ENCODE assay signal across 8 mouse cellular contexts in genomic region chr17:46772404-46773277, GRCm38 (mm10). TPM values are rescaled to one million over a fixed set of nuclear protein-coding genes. Genes with fewer than 3 reads are reported as not detected.
A peak's percentile ranks its signal among the peaks of the same experiment; 100 is the strongest.
DNase-seq lines count a peak whose midpoint lies in the region; ATAC-seq and TF ChIP-seq lines count a peak whose summit lies in the region.

TSS of gene 2310039H08Rik (plus strand) at chr17:46772635.

- peak within 1 kb of the TSS; percentile 88 for H3K4me3 ChIP-seq in embryonic facial prominence, embryonic 14.5 days (ENCODE audit: low read depth, low read length)
- peak within 1 kb of the TSS; percentile 92 for H3K4me3 ChIP-seq in limb, embryonic 14.5 days (replicated peaks; ENCODE audit: low read length)
- peak within 1 kb of the TSS; percentile 80 for H3K4me3 ChIP-seq in midbrain, postnatal 0 days (ENCODE audit: low read depth, low read length)

- peak; percentile 92 for ATAC-seq in embryonic facial prominence, embryonic 14.5 days (ENCODE audit: low read depth)
- ATAC-seq in limb, embryonic 14.5 days (ENCODE audit: low FRiP score, low read depth), result peak; percentile 93
- ATAC-seq in midbrain, postnatal 0 days (ENCODE audit: low FRiP score), result peak; percentile 92

- H3K9ac ChIP-seq in embryonic facial prominence, embryonic 14.5 days (ENCODE audit: low read depth, low read length), result peak within 1 kb of the TSS; percentile 83
- H3K9ac ChIP-seq in limb, embryonic 14.5 days (ENCODE audit: low read depth, low read length, severe bottlenecking), result peak within 1 kb of the TSS; percentile 83
- H3K9ac ChIP-seq in midbrain, postnatal 0 days (replicated peaks; ENCODE audit: low read length, poor library complexity, severe bottlenecking), result peak within 1 kb of the TSS; percentile 76

- H3K9me3 ChIP-seq in embryonic facial prominence, embryonic 14.5 days (ENCODE audit: control insufficient read depth, low read length), result no peaks in the 10 kb centered on the region
- no peaks in the 10 kb centered on the region for H3K9me3 ChIP-seq in limb, embryonic 14.5 days (ENCODE audit: control insufficient read depth, low read length)
- no peaks in the 10 kb centered on the region for H3K9me3 ChIP-seq in midbrain, postnatal 0 days (ENCODE audit: low read length)

- H3K27me3 ChIP-seq in embryonic facial prominence, embryonic 14.5 days (replicated peaks; ENCODE audit: control insufficient read depth, insufficient read depth, low read length), result no peaks in the 10 kb centered on the region
- H3K27me3 ChIP-seq in limb, embryonic 14.5 days (ENCODE audit: control insufficient read depth, insufficient read depth, low read length), result no peaks in the 10 kb centered on the region
- no peaks in the 10 kb centered on the region for H3K27me3 ChIP-seq in midbrain, postnatal 0 days (ENCODE audit: insufficient read depth, low read length)

- no peak for TF ChIP-seq CTCF in midbrain, postnatal 0 days (IDR thresholded peaks at IDR 0.05)

- H3K4me1 ChIP-seq in embryonic facial prominence, embryonic 14.5 days (ENCODE audit: control insufficient read depth, insufficient read depth, low read length), result no peaks in the 10 kb centered on the region
- peaks cover 10% of the 10 kb centered on the region for H3K4me1 ChIP-seq in limb, embryonic 14.5 days (ENCODE audit: control insufficient read depth, insufficient read depth, low read length)
- H3K4me1 ChIP-seq in midbrain, postnatal 0 days (ENCODE audit: insufficient read depth, low read length), result no peaks in the 10 kb centered on the region

- H3K27ac ChIP-seq in embryonic facial prominence, embryonic 14.5 days (replicated peaks; ENCODE audit: low read depth, low read length), result peak within 1 kb of the TSS; percentile 78
- peak within 1 kb of the TSS; percentile 84 for H3K27ac ChIP-seq in limb, embryonic 14.5 days (replicated peaks; ENCODE audit: low read depth, low read length)
- H3K27ac ChIP-seq in midbrain, postnatal 0 days (ENCODE audit: low read depth, low read length), result peak within 1 kb of the TSS; percentile 80

- WGBS in embryonic facial prominence, embryonic 14.5 days, result under 1% methylated on average over 46 of the region's 50 CpGs
- WGBS in limb, embryonic 14.5 days, result under 1% methylated on average over 50 of the region's 50 CpGs
- under 1% methylated on average over 50 of the region's 50 CpGs for WGBS in midbrain, postnatal 0 days

- DNase-seq in 3134 (ENCODE audit: extremely low read depth, insufficient read length, low spot score), result peak; percentile 94
- DNase-seq in adrenal gland, postnatal 36 days, result peak; percentile 88 to 89
- peak; percentile 96 for DNase-seq in embryonic facial prominence, embryonic 14.5 days (ENCODE audit: low spot score)
- peak; percentile 86 for DNase-seq in heart, adult 8-10 months (ENCODE audit: low spot score)
- DNase-seq in kidney, adult 9 months, result peak; percentile 89
- DNase-seq in limb, embryonic 14.5 days (ENCODE audit: low spot score), result peak; percentile 91
- peak; percentile 92 for DNase-seq in midbrain, postnatal 0 days (ENCODE audit: low spot score)
- DNase-seq in spleen, postnatal 14 days (ENCODE audit: low spot score in 2 of 2), result peak; percentile 57 to 71

- peak within 1 kb of the TSS; percentile 84 for H3K4me2 ChIP-seq in embryonic facial prominence, embryonic 14.5 days (ENCODE audit: low read depth, low read length)
- peak within 1 kb of the TSS; percentile 58 for H3K4me2 ChIP-seq in limb, embryonic 14.5 days (replicated peaks; ENCODE audit: low read depth, low read length, severe bottlenecking)
- peak within 1 kb of the TSS; percentile 93 for H3K4me2 ChIP-seq in midbrain, postnatal 0 days (ENCODE audit: low read depth, low read length, poor library complexity, severe bottlenecking)

- H3K36me3 ChIP-seq in embryonic facial prominence, embryonic 14.5 days (ENCODE audit: control insufficient read depth, insufficient read depth, low read length), result peaks cover 32% of the 10 kb centered on the region
- peaks cover 29% of the 10 kb centered on the region for H3K36me3 ChIP-seq in limb, embryonic 14.5 days (ENCODE audit: control insufficient read depth, insufficient read depth, low read length)
- H3K36me3 ChIP-seq in midbrain, postnatal 0 days (ENCODE audit: insufficient read depth, low read length), result peaks cover 17% of the 10 kb centered on the region

- peak; percentile 53; the same call in 1 of the 2 replicates for TF ChIP-seq POLR2A in limb, embryonic 14.5 days (IDR thresholded peaks at IDR 0.05; ENCODE audit: borderline replicate concordance, extremely low read depth, insufficient read depth, insufficient read length)

RNA-seq across cellular contexts. Expression of gene 2310039H08Rik, which starts in this region (rescaled TPM):
- 10 to 100 TPM; 54.1 to 96.1 TPM for total RNA-seq in adrenal gland, postnatal 36 days (2021)
- polyA plus RNA-seq in embryonic facial prominence, embryonic 14.5 days (2014; fragmentation: Nextera tagmentation; extraction: Ambion mirVana), result 86.2 and 92.3 TPM in 2 replicates
- total RNA-seq in heart, adult 8-10 months (2022), result 10 to 100 TPM; 24.2 to 33.2 (median 28.9) TPM
- polyA plus RNA-seq in limb, embryonic 14.5 days (2012; rRNA removed), result 85.4 and 110 TPM in 2 replicates
- 82.7 and 106 TPM in 2 replicates for polyA plus RNA-seq in limb, embryonic 14.5 days (2014; fragmentation: Nextera tagmentation; extraction: Ambion mirVana)
- 39.2 and 39.3 TPM in 2 replicates for total RNA-seq in midbrain, postnatal 0 days (2014; rRNA removed)
- polyA plus RNA-seq in midbrain, postnatal 0 days (2015; fragmentation: Nextera tagmentation; extraction: Ambion mirVana), result 56.6 and 59.2 TPM in 2 replicates

Comparison
In these comparisons a context has a peak if more than half of its experiments do, and no peak if none do; other contexts are left out.
1. Peak in every context shown above with its lines: DNase-seq, ATAC-seq, H3K4me3 ChIP-seq and H3K27ac ChIP-seq.